Mouse (Mus musculus) layer of hippocampus, postnatal 10 days (tissue): Measurements from ENCODE around the gene Fam186b. TPM values are rescaled to one million over a fixed set of nuclear protein-coding genes. Genes with fewer than 3 reads are reported as not detected.

Experiments used
- DNase-seq, 2 experiments: peaks; one replicate each; pipeline ENCODE4 v3.0.0; 2021; ENCODE audit warnings: low spot score in 2 of 2
- long read RNA-seq: library from polyadenylated mRNA; stranded (forward); transcript quantifications from one replicate; pipeline ENCODE4 v2.0.0, GENCODE M21; 2023
- total RNA-seq, 2 experiments: library from RNA; stranded (reverse); gene quantifications; 2 replicates each; pipeline ENCODE4 v1.2.3; 2021

Gene Fam186b
- total RNA-seq: 1 to 10 TPM; 2.0 to 2.1 TPM
- long read RNA-seq, partial matches to known transcripts: 0 of 2 reads
- long read RNA-seq, other reads (novel, unspliced or antisense): 2 of 2 reads

DNA sequence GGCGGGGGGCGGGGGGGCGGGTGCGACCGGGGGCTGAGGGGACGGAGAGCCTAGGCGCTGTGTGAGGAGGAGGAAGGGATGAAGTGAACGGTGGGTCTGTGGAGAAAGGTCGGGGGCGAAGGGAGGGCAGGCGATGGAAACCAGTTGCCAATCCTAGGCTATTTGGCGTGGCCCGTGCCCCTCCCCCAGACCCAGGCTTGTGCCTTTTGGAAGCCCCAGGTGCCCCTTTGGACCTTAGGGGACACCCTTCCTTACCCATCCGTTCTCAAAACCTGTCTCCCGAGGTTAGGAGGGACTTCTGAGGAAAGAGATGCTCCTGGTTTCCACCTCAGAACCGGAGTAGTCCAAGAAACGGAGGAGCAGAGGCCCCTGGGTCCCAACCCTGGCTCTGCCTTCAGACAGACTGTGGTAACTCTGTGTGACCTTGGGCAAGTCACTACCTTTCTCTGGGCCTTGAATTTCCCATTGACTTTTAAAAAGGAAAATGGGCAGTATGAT lies at the start of gene Fam186b:
TSS of gene Fam186b (minus strand) at position 405 of the 498 bp plus-strand sequence.
- peak; percentile 54 to 64 for DNase-seq

DNA sequence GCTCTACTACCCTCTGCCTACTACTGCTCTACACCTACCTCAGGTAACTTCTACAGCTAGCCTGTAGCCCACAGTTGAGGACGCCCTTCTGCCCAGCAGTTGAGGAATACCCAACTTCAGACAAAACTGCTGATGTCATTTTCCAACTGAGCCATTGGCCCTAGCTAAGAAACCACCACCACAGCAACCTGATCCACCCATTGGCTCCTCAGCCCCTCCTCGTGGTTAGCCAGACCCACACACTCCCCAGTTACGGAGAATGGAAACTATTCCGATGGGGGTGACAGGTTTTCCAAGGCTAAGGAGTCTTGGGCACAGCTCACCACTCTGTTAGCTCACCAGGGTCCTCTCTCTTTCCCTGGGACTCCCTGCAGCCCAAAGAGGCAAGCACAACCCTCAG lies 49.3 kb upstream of the Fam186b start:
- DNase-seq: no peak

DNA sequence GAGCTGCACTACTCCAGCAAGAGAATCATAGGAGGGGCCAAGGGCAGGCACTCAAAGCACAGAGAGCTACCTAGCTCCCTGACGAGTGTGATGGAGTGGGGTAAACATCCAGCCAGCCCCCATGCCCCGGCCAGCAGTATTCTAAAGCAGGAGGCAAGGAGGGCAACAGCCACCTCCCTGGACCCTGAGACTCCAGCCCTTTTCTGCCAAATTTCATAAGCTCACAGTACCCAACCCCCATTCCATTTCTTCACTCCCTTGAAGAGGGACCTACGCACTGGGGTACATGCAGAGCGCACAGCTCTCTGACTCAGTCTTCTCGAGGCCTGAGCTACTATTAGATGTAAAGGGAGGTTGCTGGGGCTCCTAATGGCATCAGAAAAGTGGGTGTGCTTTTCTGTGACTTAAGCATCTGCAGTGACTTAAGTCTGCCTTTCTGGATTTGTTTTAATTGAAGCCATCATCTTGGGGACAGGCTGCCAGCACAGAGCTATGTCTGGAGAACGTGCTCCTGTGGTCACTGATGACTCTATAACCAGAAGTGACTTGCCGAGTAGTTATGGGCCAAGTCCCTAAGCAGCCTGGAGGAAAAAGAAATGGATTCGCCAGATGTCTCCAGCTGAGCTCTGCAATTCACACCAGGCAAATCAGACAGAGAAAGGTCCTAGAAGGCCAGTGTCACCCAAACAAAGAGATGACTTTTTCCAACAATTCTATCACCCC lies 48.6 kb upstream of the Fam186b start:
- DNase-seq: no peak

DNA sequence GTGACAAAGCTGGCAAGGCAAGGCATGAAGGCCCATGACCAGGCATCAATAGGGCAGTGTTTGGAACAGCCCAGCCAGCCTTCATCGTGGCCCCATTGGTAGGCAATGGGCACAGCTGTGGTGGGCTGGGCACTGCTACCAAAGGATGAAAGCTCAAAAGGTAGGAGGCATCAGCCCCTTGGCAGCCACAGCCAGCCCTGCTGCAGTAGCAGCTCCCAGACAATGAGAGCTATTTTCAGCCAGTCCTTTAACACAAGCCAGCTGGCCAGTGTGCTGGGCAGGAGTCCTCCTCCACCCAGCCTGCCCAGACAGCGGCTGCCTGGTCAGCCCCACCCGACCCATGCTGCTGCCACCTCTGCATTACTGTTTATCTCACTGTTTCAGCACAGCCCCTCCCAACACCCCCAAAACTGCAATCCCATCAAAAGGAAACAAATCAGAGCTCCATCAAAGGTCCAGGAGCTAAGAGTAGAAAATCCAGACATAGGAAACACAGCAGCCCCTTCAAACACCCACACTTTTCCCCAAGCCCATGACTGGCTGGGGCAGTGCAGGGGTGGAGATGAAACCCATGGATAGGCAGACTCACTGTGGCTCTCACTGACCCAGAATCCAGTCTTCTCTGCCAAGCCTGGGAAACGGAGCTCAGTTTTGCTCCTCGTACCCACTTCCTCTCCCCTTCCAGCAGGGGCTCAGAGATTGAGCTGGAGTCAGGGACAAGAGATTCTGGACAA lies 47.9 kb upstream of the Fam186b start:
- peak; percentile 55 to 65 for DNase-seq

DNA sequence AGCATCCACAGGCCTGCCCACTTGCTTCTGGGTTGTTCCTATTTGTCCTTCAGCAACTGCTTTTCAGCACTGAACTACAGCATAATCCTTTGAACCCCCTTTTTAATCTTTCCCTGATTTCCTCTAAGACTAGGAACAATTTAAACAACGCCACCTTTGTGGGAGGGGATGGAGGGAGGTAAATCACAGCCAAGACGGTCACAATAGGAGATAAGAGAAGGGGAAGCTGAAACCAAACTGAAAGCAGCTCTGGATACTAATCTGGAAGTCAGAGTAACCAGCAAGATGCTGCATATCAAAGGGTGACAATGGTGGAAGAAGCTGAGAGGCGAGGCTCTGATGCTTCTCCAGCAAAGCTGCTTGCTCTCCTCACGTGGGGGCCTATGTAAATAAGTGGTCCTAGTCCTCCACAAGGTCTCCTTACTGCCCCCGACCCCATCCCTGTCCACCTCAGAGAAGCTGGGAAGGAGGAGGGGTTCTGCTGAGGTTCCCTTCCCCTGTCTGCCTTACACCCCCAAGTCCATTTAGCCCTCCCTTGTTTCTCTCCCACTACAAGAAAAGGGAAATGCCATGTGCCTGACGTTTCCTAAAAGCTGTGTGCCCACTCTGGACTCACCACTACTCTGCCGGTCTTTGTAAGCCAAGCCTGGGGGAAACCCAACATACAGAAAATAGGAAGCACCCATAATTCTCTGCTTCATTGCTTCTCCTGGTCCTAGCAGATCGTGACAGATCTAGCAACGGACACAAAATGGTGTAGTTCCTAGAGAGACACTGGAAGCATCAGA lies 46.7 kb upstream of the Fam186b start:
- no peak for DNase-seq

DNA sequence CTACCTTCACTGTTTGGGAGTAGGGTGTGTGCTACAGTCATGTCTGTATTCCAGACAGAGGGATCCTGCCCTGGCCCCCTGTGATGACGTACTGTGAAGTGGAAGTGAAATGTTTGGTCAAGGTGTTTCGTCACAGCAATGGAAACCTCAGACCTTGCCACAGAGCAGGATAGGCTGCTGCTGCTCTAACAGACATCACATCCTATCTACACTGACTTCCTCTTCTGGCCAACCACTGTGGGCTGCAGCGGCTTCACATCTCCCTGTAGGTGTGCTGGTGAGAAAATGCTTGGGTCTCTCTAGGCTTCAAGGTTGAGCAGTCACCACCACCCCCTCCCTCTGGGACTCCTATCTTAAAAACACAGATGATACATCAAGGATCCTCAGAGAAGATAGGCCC lies 45.4 kb upstream of the Fam186b start:
- DNase-seq: no peak

DNA sequence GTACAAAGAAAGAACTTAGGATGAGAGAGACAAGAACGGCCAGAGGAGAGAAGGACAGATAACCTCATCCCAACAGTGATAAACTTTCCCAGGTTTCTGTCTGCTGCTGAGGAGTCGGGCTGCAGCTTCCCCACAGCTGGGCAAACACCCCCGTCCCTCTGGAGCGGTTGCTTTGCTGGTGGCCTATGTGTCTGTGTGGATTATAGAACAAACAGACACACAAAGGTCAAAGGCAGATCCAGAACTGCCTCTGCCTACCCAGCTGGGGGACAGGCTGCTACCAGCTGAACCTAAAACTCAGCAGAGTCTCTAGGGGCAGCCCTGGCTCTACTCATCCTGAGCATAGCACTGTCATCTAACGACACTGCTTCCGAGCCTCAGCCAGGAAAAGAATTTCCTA lies 44.0 kb upstream of the Fam186b start:
- no peak for DNase-seq

DNA sequence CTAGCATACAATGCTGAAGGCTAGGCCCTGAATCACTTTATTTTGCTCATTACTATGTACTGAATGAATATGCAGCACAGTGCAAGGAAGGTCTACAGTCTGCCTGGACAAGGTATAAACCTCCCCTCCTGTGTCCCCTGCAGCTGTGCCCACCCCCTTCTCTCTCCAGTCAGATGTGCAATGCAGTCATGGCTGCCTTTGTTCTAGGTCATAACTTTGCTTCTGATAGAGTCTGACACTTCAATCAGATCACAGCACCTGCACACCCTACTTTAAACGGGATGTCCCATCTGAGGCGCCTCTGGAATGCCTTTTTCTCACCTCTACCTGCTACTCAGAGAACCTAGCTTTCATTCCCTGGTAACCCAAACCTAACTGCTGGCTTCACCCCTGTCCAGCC lies 43.2 kb upstream of the Fam186b start:
- no peak for DNase-seq

DNA sequence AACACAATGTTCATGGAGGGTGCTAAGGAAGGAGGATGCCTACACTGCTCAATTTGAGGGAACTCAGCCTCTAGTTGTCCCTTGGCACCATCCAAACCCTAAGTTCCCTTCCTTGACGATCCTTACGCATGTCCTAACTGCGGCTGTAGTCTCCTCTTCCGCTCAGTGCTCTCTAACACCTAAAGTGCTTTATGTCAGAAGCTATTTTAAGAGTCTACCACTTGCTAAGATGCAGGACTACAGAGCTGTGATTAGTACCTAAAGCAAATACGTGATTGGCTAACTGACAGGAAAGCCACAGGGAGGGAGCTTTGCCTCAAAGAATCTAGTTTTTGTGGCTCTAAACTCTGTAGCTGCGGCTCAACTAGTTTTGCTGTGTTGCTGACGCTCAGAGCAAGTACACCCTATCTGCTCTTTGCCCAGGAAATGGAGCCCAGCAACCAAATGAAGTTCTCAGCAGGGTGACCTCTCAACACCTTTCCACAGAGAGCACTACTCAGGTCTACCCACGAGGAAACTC lies 40.2 kb upstream of the Fam186b start:
- no peak for DNase-seq

DNA sequence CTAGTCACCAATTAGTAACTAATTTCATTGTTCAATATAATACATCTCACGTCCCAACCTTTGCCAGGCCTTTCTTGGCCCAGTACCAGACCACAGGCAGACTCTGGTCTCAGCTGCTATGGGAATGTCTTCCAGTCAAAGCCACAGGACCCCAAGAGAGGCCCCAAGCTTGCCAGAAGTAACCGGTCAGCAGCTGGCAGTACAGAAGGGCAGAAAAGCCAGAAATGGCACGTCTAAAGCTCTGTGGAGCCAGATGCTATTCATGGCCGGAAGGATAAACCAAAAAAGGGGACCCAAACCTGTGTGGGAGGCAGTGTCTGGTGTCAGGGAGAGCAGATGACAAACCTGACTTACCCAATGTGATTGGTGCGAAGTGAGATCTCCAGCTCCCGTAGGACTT lies 38.8 kb upstream of the Fam186b start:
- DNase-seq: no peak

DNA sequence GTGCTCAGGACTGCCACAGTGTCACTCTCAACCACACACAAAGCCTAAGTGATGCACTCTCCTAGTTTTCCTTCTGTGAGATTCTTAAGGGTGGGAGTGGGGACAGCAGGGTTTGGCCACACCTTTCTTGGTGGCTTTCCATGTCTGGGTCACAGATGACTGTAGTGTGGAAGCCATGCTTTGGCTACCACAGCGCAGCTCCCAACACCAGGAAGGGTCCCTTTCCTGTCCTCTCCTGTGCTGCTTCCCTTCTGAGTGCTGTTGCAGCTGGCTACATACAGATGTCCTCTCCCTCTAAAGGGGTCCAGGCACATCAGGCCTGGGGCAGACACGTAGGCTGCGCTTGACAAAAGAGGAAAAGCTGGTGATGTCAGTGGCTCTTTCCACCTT lies 38.0 kb upstream of the Fam186b start:
- no peak for DNase-seq

DNA sequence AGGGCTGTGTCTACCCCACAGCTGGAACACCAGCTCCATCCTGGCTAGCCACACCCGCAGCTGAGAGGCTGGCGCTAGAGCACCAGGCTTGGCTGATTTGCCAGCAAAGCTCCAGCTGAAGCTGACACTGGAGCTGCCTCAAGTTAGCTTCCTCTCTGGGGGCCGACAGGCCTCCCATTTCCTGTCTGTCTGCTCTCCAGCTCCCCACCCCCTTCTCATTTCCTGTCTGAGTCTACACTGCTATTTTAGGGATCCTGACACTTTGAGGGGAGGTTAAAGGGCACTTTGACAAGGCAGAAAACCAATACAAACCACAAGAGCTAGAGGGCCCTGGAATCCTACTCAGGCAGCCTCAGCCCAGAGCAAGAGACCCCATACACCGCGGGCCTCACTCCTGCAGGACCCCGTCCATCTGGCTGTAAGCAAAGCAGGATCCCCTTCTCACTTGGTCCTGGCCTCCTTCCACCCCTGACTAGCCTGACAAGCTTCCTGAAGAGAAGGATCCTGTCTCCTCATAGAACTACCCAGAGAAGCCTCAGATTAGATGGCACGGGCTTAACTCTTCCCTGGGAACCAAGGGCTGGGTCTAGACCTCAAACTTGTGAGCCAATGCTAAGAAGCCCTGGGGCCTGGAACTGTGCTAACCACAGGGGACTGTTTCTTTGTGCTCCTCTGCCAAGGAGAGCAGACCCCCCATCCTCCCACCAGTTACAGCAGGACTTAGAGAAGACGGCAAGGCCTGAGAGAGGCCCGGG lies 37.4 kb upstream of the Fam186b start:
- peak in 1 of 2 experiments; percentile 43 for DNase-seq

DNA sequence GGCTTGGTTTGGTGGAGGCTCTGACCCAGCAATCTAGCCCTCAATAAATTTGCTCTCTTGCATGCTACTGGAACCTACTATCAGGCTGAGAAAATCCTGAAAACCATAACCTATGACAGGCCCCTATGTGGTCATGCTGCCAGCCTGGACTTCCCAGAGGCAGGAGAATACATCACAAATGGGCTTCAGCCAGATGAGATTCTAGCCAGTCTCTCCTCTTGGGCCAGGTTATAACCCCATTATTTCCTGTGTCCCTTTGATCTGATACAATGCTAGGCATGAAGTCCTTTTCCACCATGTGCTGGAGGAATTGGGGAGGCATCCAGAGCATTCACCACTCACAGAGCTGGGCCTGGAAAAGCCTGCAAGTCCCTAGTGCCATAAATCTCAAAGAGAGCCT lies 36.4 kb upstream of the Fam186b start:
- no peak for DNase-seq

DNA sequence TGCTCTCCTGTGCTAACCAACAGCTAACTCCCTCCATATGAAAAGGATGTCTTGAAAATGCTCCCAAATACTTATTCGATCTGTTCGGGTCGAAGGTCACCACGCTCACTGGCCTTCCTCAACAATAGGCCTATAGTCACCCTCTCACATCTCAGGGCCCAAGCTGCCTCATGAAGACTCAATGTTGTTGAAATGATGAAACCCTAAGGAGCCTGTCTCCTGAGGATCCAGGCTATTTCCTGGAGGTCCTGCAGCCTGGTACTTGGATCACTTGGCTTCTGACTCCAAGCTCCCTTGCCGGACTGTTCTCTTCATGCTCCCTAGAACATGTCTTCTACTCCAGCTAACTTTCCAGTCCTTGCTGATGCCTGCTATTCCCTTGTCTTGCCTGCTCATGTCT lies 35.7 kb upstream of the Fam186b start:
- DNase-seq: no peak

DNA sequence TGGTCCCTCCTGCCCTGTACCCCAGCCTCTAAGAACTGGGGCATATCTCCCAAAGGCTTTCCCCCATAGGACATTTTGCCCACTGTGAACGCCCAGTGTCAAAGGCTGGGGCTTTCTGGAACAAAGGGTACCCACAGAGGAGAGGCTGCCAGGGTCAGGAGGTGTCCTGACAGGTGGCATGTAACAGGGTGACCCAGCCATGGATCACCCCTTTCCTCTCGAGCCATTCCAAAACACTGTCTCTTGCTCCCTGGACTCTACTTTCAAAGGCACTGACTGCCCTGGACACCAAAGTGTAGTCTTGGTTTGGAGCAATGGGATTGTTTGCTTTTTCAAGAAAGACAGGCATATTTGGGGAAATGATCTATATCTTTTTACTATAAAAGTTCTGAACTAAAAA lies 34.6 kb upstream of the Fam186b start:
- DNase-seq: no peak

DNA sequence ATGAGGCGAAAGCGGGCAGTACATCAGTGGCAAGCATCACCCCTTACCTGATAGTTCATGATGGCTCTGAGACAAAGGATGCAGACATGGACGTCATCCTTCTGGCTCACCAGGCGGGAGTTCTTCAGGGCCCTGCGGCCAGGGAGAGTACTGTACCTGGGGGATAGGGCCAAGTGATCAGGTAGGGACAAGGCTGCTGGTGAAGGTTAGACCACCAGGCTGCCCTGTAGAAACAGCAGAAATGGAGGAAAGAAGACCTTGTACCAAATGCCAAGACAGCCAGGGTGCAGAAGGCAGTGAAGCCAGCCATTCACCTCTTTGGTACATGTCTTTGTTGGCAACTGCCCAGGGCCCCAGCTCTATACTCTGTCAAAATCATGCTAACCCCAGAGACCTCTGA lies 32.3 kb upstream of the Fam186b start:
- DNase-seq: no peak

DNA sequence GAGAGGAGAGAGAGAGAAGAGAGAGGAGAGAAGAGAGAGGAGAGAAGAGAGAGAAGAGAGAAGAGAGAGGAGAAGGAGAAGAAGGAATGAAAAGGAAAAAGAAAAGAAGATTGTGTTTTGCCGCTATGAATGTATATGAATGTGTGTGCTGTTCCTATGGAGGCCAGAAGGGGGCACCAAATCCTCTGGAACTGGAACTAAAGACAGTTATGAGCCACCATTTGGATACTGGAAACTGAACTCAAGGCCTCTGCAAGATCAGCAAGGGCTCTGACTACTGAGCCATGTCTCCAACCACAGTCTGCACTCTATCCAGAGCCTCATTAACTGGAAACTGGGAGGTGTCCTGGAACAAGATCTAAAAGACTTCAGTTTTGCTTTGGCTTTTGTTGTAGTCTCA lies 31.3 kb upstream of the Fam186b start:
- DNase-seq: no peak

DNA sequence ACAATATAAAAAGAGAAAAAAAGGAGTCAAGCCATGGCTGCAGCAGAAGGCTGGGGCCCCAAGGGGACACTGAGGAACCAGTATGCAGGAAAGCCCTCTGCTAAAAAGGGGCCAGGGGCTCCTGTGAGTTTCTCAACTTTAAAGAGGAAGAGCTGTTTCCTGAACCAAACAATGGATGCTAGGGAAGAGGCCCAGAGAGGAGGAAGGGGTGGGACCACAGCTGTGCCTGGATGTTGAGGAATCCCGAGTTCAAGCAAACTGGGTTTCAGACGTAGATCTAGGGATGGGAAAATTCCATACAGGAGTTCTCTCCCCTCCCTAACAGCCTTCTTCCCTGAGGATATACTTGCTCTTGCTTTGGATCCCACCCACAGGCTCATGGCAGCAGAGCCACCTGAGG lies 30.7 kb upstream of the Fam186b start:
- no peak for DNase-seq

DNA sequence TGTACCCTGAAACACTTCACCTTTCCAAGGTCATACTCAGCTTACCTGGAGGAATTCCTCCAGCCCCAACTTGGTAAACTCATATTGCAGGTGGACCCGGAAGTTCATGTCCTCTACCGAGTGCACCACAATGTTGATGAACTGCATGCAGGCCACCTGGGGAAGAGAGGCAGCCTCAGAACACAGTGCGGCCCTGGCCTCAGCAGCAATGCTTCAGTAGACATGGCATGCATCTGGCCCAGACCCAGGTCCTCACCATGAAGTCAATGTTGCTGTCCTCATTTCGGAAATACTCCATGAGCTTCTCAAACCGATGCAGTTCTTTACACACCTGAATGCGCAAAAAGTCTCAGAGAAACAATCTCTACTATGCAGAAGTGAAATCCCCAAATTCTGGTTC lies 29.9 kb upstream of the Fam186b start:
- DNase-seq: no peak

DNA sequence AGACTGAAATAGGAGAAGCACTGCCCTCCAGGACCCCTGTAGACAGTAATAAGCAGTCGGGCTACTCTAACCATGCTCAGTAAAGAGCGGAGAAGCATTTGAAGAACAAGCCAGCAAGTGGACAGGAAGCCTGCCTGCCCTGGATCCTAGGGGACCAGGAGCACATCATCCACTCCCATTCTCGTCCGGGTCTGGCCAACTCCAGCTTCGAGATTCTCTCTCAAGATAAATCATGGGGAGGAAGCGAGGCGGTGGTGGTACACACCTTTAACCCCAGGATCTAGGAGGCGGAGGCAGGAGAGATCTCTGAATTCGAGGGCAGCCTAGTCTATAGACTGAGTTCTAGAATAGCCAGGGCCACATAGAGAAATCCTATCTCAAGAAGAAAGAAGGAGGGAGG lies 28.5 kb upstream of the Fam186b start:
- DNase-seq: no peak

DNA sequence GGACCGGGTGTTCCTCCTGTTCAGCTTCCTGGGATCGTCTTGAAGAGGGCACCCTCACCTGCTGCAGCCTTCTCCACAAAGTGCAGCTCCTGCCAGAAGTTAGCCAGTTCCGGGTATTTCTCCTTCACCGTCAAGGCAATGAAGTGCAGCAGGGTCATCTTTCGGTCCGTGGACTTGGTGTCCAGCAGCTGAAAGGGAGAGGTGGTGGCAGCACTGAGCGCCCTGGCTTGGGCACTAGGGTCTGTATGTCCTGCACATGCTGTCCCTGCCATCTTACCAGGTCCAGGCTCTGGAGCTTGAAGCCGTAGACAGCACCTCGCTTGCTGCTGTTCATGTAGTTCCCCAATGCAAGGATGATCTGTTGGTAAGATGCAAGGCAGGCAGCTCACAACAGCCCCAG lies 25.3 kb upstream of the Fam186b start:
- no peak for DNase-seq
